Mouse (Mus musculus) thymus, adult 2 months (tissue): ENCODE measurements around the gene Alkbh1. TPM values are rescaled to one million over a fixed set of nuclear protein-coding genes. Genes with fewer than 3 reads are reported as not detected.

Experiments
- DNase-seq: peaks from one replicate; pipeline ENCODE4 v3.0.0; 2021
- H3K27ac ChIP-seq: fragments of 200-500 bp; 2 replicates; pipeline ENCODE4 v1.5.1; 2012; ENCODE audit warnings: low read length, control low read depth; ENCODE audit not compliant: control insufficient read depth, insufficient read depth
- H3K27me3 ChIP-seq: fragments of 200-500 bp; 2 replicates; pipeline ENCODE4 v1.6.1; 2012; ENCODE audit warnings: mild to moderate bottlenecking, low read length, moderate library complexity, mixed read lengths; ENCODE audit not compliant: control insufficient read depth, insufficient read depth
- H3K36me3 ChIP-seq: fragments of 200-500 bp; 2 replicates; pipeline ENCODE4 v1.6.1; 2012; ENCODE audit warnings: mild to moderate bottlenecking, low read length, moderate library complexity; ENCODE audit not compliant: control insufficient read depth, insufficient read depth
- H3K4me1 ChIP-seq: fragments of 200-500 bp; replicated peaks from 2 replicates; pipeline ENCODE4 v1.6.1; 2012; ENCODE audit warnings: low read length; ENCODE audit not compliant: control insufficient read depth, insufficient read depth
- H3K4me3 ChIP-seq: fragments of 200-500 bp; 2 replicates; pipeline ENCODE4 v1.5.1; 2012; ENCODE audit warnings: mild to moderate bottlenecking, low read length, control low read depth, moderate library complexity; ENCODE audit not compliant: control insufficient read depth, insufficient read depth
- CTCF ChIP-seq: fragments of 200-500 bp; IDR thresholded peaks from 2 replicates; pipeline ENCODE4 v1.5.1; 2012; ENCODE audit warnings: mild to moderate bottlenecking, control low read depth, low read length, moderate library complexity, borderline replicate concordance; ENCODE audit not compliant: control insufficient read depth, poor library complexity, insufficient read depth; ENCODE audit errors: extremely low read depth
- POLR2A ChIP-seq: fragments of 200-500 bp; IDR thresholded peaks from 2 replicates; pipeline ENCODE4 v1.6.1; 2012; ENCODE audit warnings: mild to moderate bottlenecking, low read length, control low read depth, moderate library complexity; ENCODE audit not compliant: control insufficient read depth, poor library complexity, insufficient read depth; ENCODE audit errors: extremely low read depth
- WGBS: fragments of 180-500 bp; shearing (Covaris S2); methylation state at CpG from one replicate; pipeline ENCODE4 v1.1.7; 2018; 5-methylcytosine and 5-hydroxymethylcytosine counted together
- polyA plus RNA-seq: library from polyadenylated mRNA; depleted of rRNA; stranded (reverse); fragments of >200 nt; gene quantifications from 2 replicates; pipeline ENCODE4 v1.2.3, GENCODE M21; 2012

Alkbh1 gene
- polyA plus RNA-seq, 1 experiment: 42.7 TPM

GRCm38 (mm10) chr12:87409123-87409522 is 34.7 kb downstream of the Alkbh1 start:
- Histone ChIP-seq H3K27ac (no peak overlapping the region), H3K36me3 (no peaks in the 10 kb centered on the region), H3K4me1 (peaks cover 8% of the 10 kb centered on the region), H3K27me3 (no peaks in the 10 kb centered on the region; the same call in 1 of the 2 replicates), H3K4me3 (no peak overlapping the region)
- TF ChIP-seq POLR2A (no peak), CTCF (no peak)
- no peak for DNase-seq
- WGBS: 93% methylated on average over 4 of the region's 4 CpGs

DNA sequence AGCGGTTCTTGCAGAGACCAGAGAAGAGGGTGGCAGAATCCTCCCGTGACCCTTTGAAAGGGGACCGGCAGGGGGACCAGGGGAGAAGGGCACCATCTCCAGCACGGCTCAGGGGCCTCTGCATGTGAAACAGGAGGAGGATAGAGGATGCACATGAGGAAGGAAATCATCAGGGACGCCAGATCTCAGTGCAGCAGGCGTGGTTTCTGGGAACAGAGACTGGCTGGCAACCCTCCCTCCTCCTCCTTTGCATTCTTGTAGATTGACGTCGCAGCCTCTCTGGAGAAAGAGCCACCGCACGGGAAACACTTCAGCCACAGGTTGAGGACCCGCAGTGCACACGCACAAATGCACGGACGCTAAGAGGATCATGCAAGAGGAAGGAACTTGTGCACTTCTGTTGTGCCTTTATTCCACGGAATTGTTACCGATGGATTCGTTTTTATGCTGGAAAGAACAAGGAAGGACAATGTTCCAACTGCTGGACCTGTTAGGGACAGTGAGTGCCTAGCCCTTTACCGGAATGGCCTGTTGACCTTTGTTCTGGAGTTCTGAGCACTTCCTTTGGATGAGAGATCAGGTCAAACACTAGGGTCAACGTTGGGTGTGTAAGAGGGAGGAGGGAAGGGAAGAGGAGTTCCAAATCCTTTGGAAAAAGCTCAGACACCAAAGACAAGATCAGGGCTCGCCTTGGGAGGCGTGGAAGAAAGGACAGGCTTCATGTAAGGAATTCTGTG is 35.8 kb downstream of the Alkbh1 start:
- 13% methylated on average over 21 of the region's 21 CpGs for WGBS
- H3K4me1 ChIP-seq: peaks cover 8% of the 10 kb centered on the region
- no peak for TF ChIP-seq CTCF
- TF ChIP-seq POLR2A: no peak
- H3K27me3 ChIP-seq: no peaks in the 10 kb centered on the region; the same call in 1 of the 2 replicates
- no peak for DNase-seq
- H3K36me3 ChIP-seq: no peaks in the 10 kb centered on the region
- no peak overlapping the region for H3K27ac ChIP-seq
- no peak overlapping the region for H3K4me3 ChIP-seq

DNA sequence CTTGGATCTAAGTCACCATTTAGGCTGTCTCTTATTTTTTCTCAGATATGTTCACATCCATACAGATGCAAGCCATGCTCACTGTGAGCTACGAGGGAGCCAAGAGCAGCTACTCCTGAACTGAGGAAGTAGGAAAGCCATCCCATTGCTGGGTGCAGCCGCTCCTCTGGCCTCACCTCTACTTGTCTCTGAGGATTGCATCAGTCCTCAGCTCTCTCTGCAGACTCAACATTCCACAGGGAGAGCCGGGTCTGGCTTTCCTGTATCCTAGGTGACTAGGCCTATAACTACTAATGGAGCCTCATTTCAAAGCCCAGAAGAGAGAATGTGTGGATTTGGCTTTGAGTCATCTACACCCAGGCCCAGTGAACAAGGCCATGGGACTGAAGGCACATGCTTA is 38.1 kb downstream of the Alkbh1 start:
- DNase-seq: no peak
- Histone ChIP-seq H3K27ac (no peak overlapping the region), H3K4me3 (no peak overlapping the region), H3K27me3 (no peaks in the 10 kb centered on the region; the same call in 1 of the 2 replicates), H3K36me3 (no peaks in the 10 kb centered on the region), H3K4me1 (peaks cover 5% of the 10 kb centered on the region)
- WGBS: 90% methylated on average over 3 of the region's 3 CpGs
- TF ChIP-seq POLR2A: no peak
- TF ChIP-seq CTCF: no peak

GRCm38 (mm10) chr12:87405165-87405564 is 38.7 kb downstream of the Alkbh1 start:
- no peak overlapping the region for H3K4me3 ChIP-seq
- H3K27ac ChIP-seq: no peak overlapping the region
- peaks cover 5% of the 10 kb centered on the region; the same call in 1 of the 2 replicates for H3K4me1 ChIP-seq
- TF ChIP-seq POLR2A (no peak), CTCF (no peak)
- no peaks in the 10 kb centered on the region; the same call in 1 of the 2 replicates for H3K27me3 ChIP-seq
- no peak for DNase-seq
- 77% methylated on average over 4 of the region's 4 CpGs for WGBS
- no peaks in the 10 kb centered on the region for H3K36me3 ChIP-seq

GRCm38 (mm10) chr12:87401883-87402282 is 41.9 kb downstream of the Alkbh1 start:
- Histone ChIP-seq H3K4me1 (no peaks in the 10 kb centered on the region), H3K27me3 (no peaks in the 10 kb centered on the region), H3K4me3 (no peak overlapping the region), H3K36me3 (no peaks in the 10 kb centered on the region), H3K27ac (no peak overlapping the region)
- 91% methylated on average over 6 of the region's 6 CpGs for WGBS
- no peak for DNase-seq
- TF ChIP-seq POLR2A: no peak
- no peak for TF ChIP-seq CTCF

- DNase-seq: no peak
- 77% methylated on average over 10 of the region's 10 CpGs for WGBS
- Histone ChIP-seq H3K4me3 (no peak overlapping the region), H3K27me3 (no peaks in the 10 kb centered on the region), H3K4me1 (no peaks in the 10 kb centered on the region), H3K36me3 (no peaks in the 10 kb centered on the region), H3K27ac (no peak overlapping the region)
- no peak for TF ChIP-seq CTCF
- TF ChIP-seq POLR2A: no peak
These were observed 44.5 kb downstream of the Alkbh1 start for GRCm38 (mm10) chr12:87399119-87399819.
